Mouse (Mus musculus) sigmoid colon, adult 10 weeks (tissue): ENCODE measurements around the gene Gm20843. TPM values are rescaled to one million over a fixed set of nuclear protein-coding genes. Genes with fewer than 3 reads are reported as not detected.

Source experiments
- polyA plus RNA-seq: library from polyadenylated mRNA; stranded (reverse); fragments of 350-450 nt; fragmentation: Illumina TruSeq; extraction: RNeasy Lipid Tissue Mini Kit (QIAGEN cat#74804); gene quantifications from one replicate; pipeline ENCODE4 v1.2.3, GENCODE M21; 2014; ENCODE audit warnings: low read depth, low replicate concordance

Gm20843 gene
- polyA plus RNA-seq, result not detected

GRCm38 (mm10) chrY:72247018-72247417, at the start of gene Gm20843:
Gm20843 (minus strand) TSS chrY:72247118.

